Mouse (Mus musculus) layer of hippocampus, postnatal 10 days (tissue): Measurements from ENCODE around the gene Cdk5r1. TPM values are rescaled to one million over a fixed set of nuclear protein-coding genes. Genes with fewer than 3 reads are reported as not detected.

Experiments
- DNase-seq, 2 experiments: peaks; one replicate each; pipeline ENCODE4 v3.0.0; 2021; ENCODE audit warnings: low spot score in 2 of 2
- total RNA-seq, 2 experiments: library from RNA; stranded (reverse); gene quantifications; 2 replicates each; pipeline ENCODE4 v1.2.3; 2021

The Cdk5r1 gene
- total RNA-seq, 2 experiments from 2014 or later = 277 to 285 TPM

- DNase-seq = no peak
Observed at GRCm38 (mm10) chr11:80503281-80503680, 26.5 kb downstream of the Cdk5r1 start.

- DNase-seq = peak; percentile 78 to 84
Observed at GRCm38 (mm10) chr11:80503726-80504452, 27.1 kb downstream of the Cdk5r1 start.

- DNase-seq = no peak
Observed at GRCm38 (mm10) chr11:80504519-80505385, 27.9 kb downstream of the Cdk5r1 start.

GRCm38 (mm10) chr11:80505581-80505980 is 28.8 kb downstream of the Cdk5r1 start:
- no peak for DNase-seq

- no peak for DNase-seq
Observed at GRCm38 (mm10) chr11:80506483-80506882, 29.7 kb downstream of the Cdk5r1 start.

GRCm38 (mm10) chr11:80507791-80508190 is 31.0 kb downstream of the Cdk5r1 start:
- DNase-seq = no peak

GRCm38 (mm10) chr11:80508361-80509175 is 31.7 kb downstream of the Cdk5r1 start:
- DNase-seq = no peak

GRCm38 (mm10) chr11:80509176-80509506 is 32.3 kb downstream of the Cdk5r1 start:
- DNase-seq = no peak

- DNase-seq = no peak
Observed at GRCm38 (mm10) chr11:80510124-80510523, 33.3 kb downstream of the Cdk5r1 start.

- DNase-seq = no peak
Observed at GRCm38 (mm10) chr11:80512313-80513056, 35.7 kb downstream of the Cdk5r1 start.

GRCm38 (mm10) chr11:80513796-80514195 is 37.0 kb downstream of the Cdk5r1 start:
- DNase-seq = no peak

- no peak for DNase-seq
Observed at GRCm38 (mm10) chr11:80515346-80515745, 38.5 kb downstream of the Cdk5r1 start.

- DNase-seq = peak in 1 of 2 experiments; percentile 36
Observed at GRCm38 (mm10) chr11:80515895-80516294, 39.1 kb downstream of the Cdk5r1 start.

GRCm38 (mm10) chr11:80518421-80519367 is 41.9 kb downstream of the Cdk5r1 start:
- peak; percentile 67 to 69 for DNase-seq

GRCm38 (mm10) chr11:80521148-80521547 is 44.3 kb downstream of the Cdk5r1 start:
- DNase-seq = no peak

GRCm38 (mm10) chr11:80522852-80523251 is 46.0 kb downstream of the Cdk5r1 start:
- no peak for DNase-seq

GRCm38 (mm10) chr11:80523410-80523809 is 46.6 kb downstream of the Cdk5r1 start:
- no peak for DNase-seq

GRCm38 (mm10) chr11:80524213-80524612 is 47.4 kb downstream of the Cdk5r1 start:
- no peak for DNase-seq

- DNase-seq = no peak
Observed at GRCm38 (mm10) chr11:80527697-80528096, 50.9 kb downstream of the Cdk5r1 start.

GRCm38 (mm10) chr11:80529149-80529548 is 52.3 kb downstream of the Cdk5r1 start:
- DNase-seq = no peak
